Mouse (Mus musculus): ENCODE data around the gene BC049715. TPM values are rescaled to one million over a fixed set of nuclear protein-coding genes. Genes with fewer than 3 reads are reported as not detected.

The BC049715 gene
- total and polyA plus RNA-seq, 3 experiments, result 0.44 to 1.8 (median 0.61) TPM

DNA sequence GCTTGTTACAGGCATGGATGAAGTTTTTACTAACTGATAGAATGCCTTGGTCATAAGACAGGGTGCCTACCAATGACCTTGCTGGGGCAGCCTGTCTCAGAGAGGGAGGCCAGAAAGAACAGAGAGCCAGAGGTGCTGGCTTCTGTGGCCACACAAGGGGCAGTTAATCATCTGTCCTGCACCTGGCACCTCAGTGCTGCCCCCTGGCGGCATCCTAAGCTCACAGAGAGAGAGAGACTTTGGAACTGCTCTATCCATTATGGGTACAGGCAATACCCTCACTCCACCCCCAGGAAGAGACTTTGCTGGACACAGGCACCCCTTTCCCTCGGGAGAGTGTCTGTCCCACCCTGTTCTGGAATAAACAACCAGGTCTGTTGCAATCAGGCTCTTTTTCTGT, 20.4 kb downstream of the BC049715 start:
- no peaks in the 10 kb centered on the region for H3K79me2 ChIP-seq (replicated peaks; ENCODE audit: control insufficient read depth, insufficient read depth, low read length)
- no peak overlapping the region for H3K4me3 ChIP-seq
- 28% methylated on average over 2 of the region's 2 CpGs for WGBS
- no peaks in the 10 kb centered on the region; the same call in 1 of the 2 replicates for H3K4me1 ChIP-seq (ENCODE audit: control insufficient read depth, insufficient read depth, low read length)
- no peak overlapping the region for H3K9ac ChIP-seq (ENCODE audit: low read depth, low read length)
- intact Hi-C loops (cut with DNase I), result no loop called here
- H3K27ac ChIP-seq, result no peak overlapping the region
- no peaks in the 10 kb centered on the region for H3K27me3 ChIP-seq (ENCODE audit: control insufficient read depth, insufficient read depth, low read length)
- TF ChIP-seq EP300 (IDR thresholded peaks at IDR 0.05; ENCODE audit: insufficient read depth, low read depth, low read length) (no peak), POLR2A (IDR thresholded peaks at IDR 0.05; ENCODE audit: insufficient read depth, low read depth, low read length) (no peak), CTCF (IDR thresholded peaks at IDR 0.05) (peak; percentile 83)
- peak; percentile 59 to 70 for DNase-seq
- H3K36me3 ChIP-seq (ENCODE audit: control insufficient read depth, insufficient read depth, low read length), result no peaks in the 10 kb centered on the region

DNA sequence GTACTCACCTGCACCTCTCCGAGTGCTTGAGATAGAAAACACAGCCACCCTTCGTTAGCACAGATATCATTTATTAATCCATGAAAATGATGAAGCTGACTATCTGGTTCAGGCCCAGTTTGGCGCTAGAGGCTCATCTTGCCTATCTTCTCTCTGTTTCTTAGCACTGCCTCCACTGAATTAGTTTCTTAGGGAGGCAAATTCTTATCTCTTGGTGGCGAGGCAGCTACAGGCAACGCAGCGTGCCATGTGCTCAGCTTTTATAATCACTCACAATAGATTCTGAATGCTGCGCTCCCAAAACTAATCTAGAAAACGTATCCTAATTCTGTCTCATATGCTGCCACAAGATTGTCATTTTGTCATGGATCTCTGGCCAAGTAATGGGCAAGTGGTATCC, 21.0 kb downstream of the BC049715 start:
- intact Hi-C loops (cut with DNase I), result no loop called here
- Histone ChIP-seq H3K9ac (ENCODE audit: low read depth, low read length) (no peak overlapping the region), H3K4me1 (ENCODE audit: control insufficient read depth, insufficient read depth, low read length) (no peaks in the 10 kb centered on the region; the same call in 1 of the 2 replicates), H3K79me2 (replicated peaks; ENCODE audit: control insufficient read depth, insufficient read depth, low read length) (no peaks in the 10 kb centered on the region), H3K4me3 (no peak overlapping the region), H3K36me3 (ENCODE audit: control insufficient read depth, insufficient read depth, low read length) (no peaks in the 10 kb centered on the region), H3K27me3 (ENCODE audit: control insufficient read depth, insufficient read depth, low read length) (no peaks in the 10 kb centered on the region), H3K27ac (no peak overlapping the region)
- TF ChIP-seq EP300 (IDR thresholded peaks at IDR 0.05; ENCODE audit: insufficient read depth, low read depth, low read length) (no peak), POLR2A (IDR thresholded peaks at IDR 0.05; ENCODE audit: insufficient read depth, low read depth, low read length) (no peak), CTCF (IDR thresholded peaks at IDR 0.05) (no peak)
- 89% methylated on average over 8 of the region's 8 CpGs for WGBS
- no peak for DNase-seq

DNA sequence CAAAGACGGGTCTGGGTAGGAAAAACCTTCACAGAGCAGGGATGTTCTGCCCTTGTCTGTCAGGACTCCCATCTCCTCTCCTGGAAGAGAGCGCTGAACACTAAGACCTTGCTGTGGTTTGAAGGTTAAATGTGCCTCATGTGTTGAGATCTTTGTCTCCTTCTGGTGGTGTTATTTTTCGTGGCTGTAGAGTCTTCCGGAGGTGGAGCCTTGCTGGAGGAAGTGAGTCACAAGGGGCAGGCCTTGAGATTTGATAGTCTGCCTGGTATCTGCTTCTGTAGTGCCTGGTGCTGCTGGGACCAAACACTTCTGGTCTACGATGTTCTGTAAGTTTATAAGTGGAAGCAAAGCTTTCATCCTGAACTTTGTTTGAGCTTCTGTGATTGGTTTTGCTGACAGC, 21.5 kb downstream of the BC049715 start:
- 84% methylated on average over 5 of the region's 5 CpGs for WGBS
- H3K27ac ChIP-seq, result no peak overlapping the region
- H3K4me3 ChIP-seq, result no peak overlapping the region
- no peaks in the 10 kb centered on the region; the same call in 1 of the 2 replicates for H3K4me1 ChIP-seq (ENCODE audit: control insufficient read depth, insufficient read depth, low read length)
- DNase-seq, result no peak
- no peaks in the 10 kb centered on the region for H3K79me2 ChIP-seq (replicated peaks; ENCODE audit: control insufficient read depth, insufficient read depth, low read length)
- intact Hi-C loops (cut with DNase I), result no loop called here
- TF ChIP-seq POLR2A (IDR thresholded peaks at IDR 0.05; ENCODE audit: insufficient read depth, low read depth, low read length) (no peak), CTCF (IDR thresholded peaks at IDR 0.05) (no peak), EP300 (IDR thresholded peaks at IDR 0.05; ENCODE audit: insufficient read depth, low read depth, low read length) (no peak)
- H3K9ac ChIP-seq (ENCODE audit: low read depth, low read length), result no peak overlapping the region
- no peaks in the 10 kb centered on the region for H3K27me3 ChIP-seq (ENCODE audit: control insufficient read depth, insufficient read depth, low read length)
- no peaks in the 10 kb centered on the region for H3K36me3 ChIP-seq (ENCODE audit: control insufficient read depth, insufficient read depth, low read length)

DNA sequence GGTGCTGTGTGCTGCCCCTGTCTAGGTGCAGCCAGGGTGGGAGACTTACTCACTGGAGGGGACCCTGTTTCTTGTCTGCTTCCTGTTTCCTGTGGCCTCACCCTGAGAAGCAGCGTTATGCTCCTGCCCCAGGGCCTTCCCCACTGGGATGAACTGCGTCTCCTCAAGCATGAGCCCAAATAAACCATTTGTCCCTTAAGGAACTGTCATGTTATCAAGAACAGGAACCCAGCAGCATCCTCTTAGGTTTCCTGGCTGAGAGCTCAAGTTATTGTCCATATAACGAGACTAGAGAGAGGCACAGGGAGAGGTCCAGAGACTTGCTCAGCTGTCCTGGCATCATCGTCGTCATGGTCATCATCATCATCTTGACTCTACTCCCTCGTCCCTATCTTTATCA, 22.8 kb downstream of the BC049715 start:
- no peak for DNase-seq
- Histone ChIP-seq H3K27me3 (ENCODE audit: control insufficient read depth, insufficient read depth, low read length) (no peaks in the 10 kb centered on the region), H3K79me2 (replicated peaks; ENCODE audit: control insufficient read depth, insufficient read depth, low read length) (no peaks in the 10 kb centered on the region), H3K4me1 (ENCODE audit: control insufficient read depth, insufficient read depth, low read length) (peaks cover 2% of the 10 kb centered on the region), H3K27ac (no peak overlapping the region), H3K4me3 (no peak overlapping the region), H3K9ac (ENCODE audit: low read depth, low read length) (no peak overlapping the region), H3K36me3 (ENCODE audit: control insufficient read depth, insufficient read depth, low read length) (no peaks in the 10 kb centered on the region)
- TF ChIP-seq EP300 (IDR thresholded peaks at IDR 0.05; ENCODE audit: insufficient read depth, low read depth, low read length), result no peak
- TF ChIP-seq POLR2A (IDR thresholded peaks at IDR 0.05; ENCODE audit: insufficient read depth, low read depth, low read length), result no peak
- no peak for TF ChIP-seq CTCF (IDR thresholded peaks at IDR 0.05)
- intact Hi-C loops (cut with DNase I), result no loop called here
- WGBS, result 42% methylated on average over 6 of the region's 6 CpGs

DNA sequence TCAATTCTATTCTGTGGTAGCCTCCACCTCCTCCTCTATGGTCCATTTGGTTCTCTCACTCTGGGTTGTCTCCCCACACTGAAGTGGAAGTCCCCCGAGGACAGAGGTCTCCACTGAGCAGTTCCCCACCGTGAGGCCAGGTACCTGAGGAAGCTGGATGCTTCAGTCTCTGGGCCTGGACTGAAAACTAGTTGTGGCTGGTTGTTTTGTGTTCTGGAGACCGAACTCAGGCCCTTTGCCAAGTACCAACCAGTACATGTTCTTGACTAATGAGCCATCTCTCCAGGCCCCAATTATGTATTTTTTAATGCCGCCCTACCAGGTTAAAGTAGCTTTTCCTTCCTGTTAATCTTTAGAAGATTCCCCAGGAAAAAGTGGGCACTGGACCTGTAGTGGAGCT, 24.9 kb downstream of the BC049715 start:
- no peak for DNase-seq
- Histone ChIP-seq H3K79me2 (replicated peaks; ENCODE audit: control insufficient read depth, insufficient read depth, low read length) (no peaks in the 10 kb centered on the region), H3K4me3 (no peak overlapping the region), H3K36me3 (ENCODE audit: control insufficient read depth, insufficient read depth, low read length) (no peaks in the 10 kb centered on the region), H3K4me1 (ENCODE audit: control insufficient read depth, insufficient read depth, low read length) (peaks cover 4% of the 10 kb centered on the region), H3K27ac (no peak overlapping the region), H3K27me3 (ENCODE audit: control insufficient read depth, insufficient read depth, low read length) (no peaks in the 10 kb centered on the region), H3K9ac (ENCODE audit: low read depth, low read length) (no peak overlapping the region)
- intact Hi-C loops (cut with DNase I), result loop anchor here (2.0 kb wide), 1 partner anchor 22 kb away; no protein-coding TSS in a partner anchor
- TF ChIP-seq CTCF (IDR thresholded peaks at IDR 0.05) (no peak), POLR2A (IDR thresholded peaks at IDR 0.05; ENCODE audit: insufficient read depth, low read depth, low read length) (no peak), EP300 (IDR thresholded peaks at IDR 0.05; ENCODE audit: insufficient read depth, low read depth, low read length) (no peak)
- WGBS, result 79% methylated on average over 4 of the region's 4 CpGs

GRCm38 (mm10) chr6:136852762-136853161, 25.3 kb downstream of the BC049715 start:
- H3K27me3 ChIP-seq (ENCODE audit: control insufficient read depth, insufficient read depth, low read length), result no peaks in the 10 kb centered on the region
- H3K79me2 ChIP-seq (replicated peaks; ENCODE audit: control insufficient read depth, insufficient read depth, low read length), result no peaks in the 10 kb centered on the region
- H3K9ac ChIP-seq (ENCODE audit: low read depth, low read length), result no peak overlapping the region
- no peak for DNase-seq
- H3K4me1 ChIP-seq (ENCODE audit: control insufficient read depth, insufficient read depth, low read length), result peaks cover 4% of the 10 kb centered on the region
- no peaks in the 10 kb centered on the region for H3K36me3 ChIP-seq (ENCODE audit: control insufficient read depth, insufficient read depth, low read length)
- no peak overlapping the region for H3K27ac ChIP-seq
- TF ChIP-seq CTCF (IDR thresholded peaks at IDR 0.05), result no peak
- no peak for TF ChIP-seq POLR2A (IDR thresholded peaks at IDR 0.05; ENCODE audit: insufficient read depth, low read depth, low read length)
- TF ChIP-seq EP300 (IDR thresholded peaks at IDR 0.05; ENCODE audit: insufficient read depth, low read depth, low read length), result no peak
- no peak overlapping the region for H3K4me3 ChIP-seq
- WGBS, result 59% methylated on average over 3 of the region's 3 CpGs
- intact Hi-C loops (cut with DNase I), result loop anchor here (2.0 kb wide), 1 partner anchor 22 kb away; no protein-coding TSS in a partner anchor
